Mouse (Mus musculus) hindbrain, embryonic 14.5 days (tissue): ENCODE results near the gene Plgrkt. TPM values are rescaled to one million over a fixed set of nuclear protein-coding genes. Genes with fewer than 3 reads are reported as not detected.

Experiments
- ATAC-seq: fragments of 200-750 bp; cut with Nextera tagmentation; 2 replicates; pipeline ENCODE4 v1.8.0; 2017; ENCODE audit warnings: moderate number of reproducible peaks, mild to moderate bottlenecking, moderate TSS enrichment, moderate library complexity; ENCODE audit not compliant: low FRiP score
- DNase-seq: peaks from one replicate; pipeline ENCODE4 v3.0.0-alpha.2; 2015; ENCODE audit warnings: low spot score
- H3K27ac ChIP-seq: fragments of 300-500 bp; sonication (generic); 2 replicates; pipeline ENCODE4 v1.5.1; 2014; ENCODE audit warnings: mild to moderate bottlenecking, moderate library complexity
- H3K27me3 ChIP-seq: fragments of 300-500 bp; sonication (generic); 2 replicates; pipeline ENCODE4 v1.6.1; 2014; ENCODE audit warnings: mild to moderate bottlenecking, low read length, mixed read lengths; ENCODE audit not compliant: control insufficient read depth, insufficient read depth
- H3K36me3 ChIP-seq: fragments of 300-500 bp; sonication (generic); replicated peaks from 2 replicates; pipeline ENCODE4 v1.6.1; 2014; ENCODE audit not compliant: control insufficient read depth, insufficient read depth
- H3K4me1 ChIP-seq: fragments of 300-500 bp; sonication (generic); replicated peaks from 2 replicates; pipeline ENCODE4 v1.6.1; 2014; ENCODE audit warnings: antibody characterized with exemption, low read length, mixed read lengths; ENCODE audit not compliant: control insufficient read depth, insufficient read depth
- H3K4me2 ChIP-seq: fragments of 300-500 bp; sonication (generic); replicated peaks from 2 replicates; pipeline ENCODE4 v1.6.1; 2014; ENCODE audit warnings: mild to moderate bottlenecking, moderate library complexity
- H3K4me3 ChIP-seq: fragments of 300-500 bp; sonication (generic); replicated peaks from 2 replicates; pipeline ENCODE4 v1.5.1; 2014; ENCODE audit warnings: mild to moderate bottlenecking, low read length
- H3K9ac ChIP-seq: fragments of 300-500 bp; sonication (generic); 2 replicates; pipeline ENCODE4 v1.6.1; 2014
- H3K9me3 ChIP-seq: fragments of 300-500 bp; sonication (generic); 2 replicates; pipeline ENCODE4 v1.6.1; 2016; ENCODE audit warnings: low read length; ENCODE audit not compliant: control insufficient read depth
- WGBS: fragments of 180-500 bp; shearing (Covaris S2); extraction: QIAGEN DNeasy Blood & Tissue Kit; methylation state at CpG from one replicate; pipeline ENCODE4 v1.1.7; 2014; 5-methylcytosine and 5-hydroxymethylcytosine counted together
- polyA plus RNA-seq: library from polyadenylated mRNA; unstranded; fragments of >200 nt; fragmentation: Nextera tagmentation; extraction: Ambion mirVana; gene quantifications from 2 replicates; pipeline ENCODE4 v1.2.1, GENCODE M21; 2014

Plgrkt gene
- polyA plus RNA-seq, 1 experiment from 2014 or later: 81.6 TPM

DNA sequence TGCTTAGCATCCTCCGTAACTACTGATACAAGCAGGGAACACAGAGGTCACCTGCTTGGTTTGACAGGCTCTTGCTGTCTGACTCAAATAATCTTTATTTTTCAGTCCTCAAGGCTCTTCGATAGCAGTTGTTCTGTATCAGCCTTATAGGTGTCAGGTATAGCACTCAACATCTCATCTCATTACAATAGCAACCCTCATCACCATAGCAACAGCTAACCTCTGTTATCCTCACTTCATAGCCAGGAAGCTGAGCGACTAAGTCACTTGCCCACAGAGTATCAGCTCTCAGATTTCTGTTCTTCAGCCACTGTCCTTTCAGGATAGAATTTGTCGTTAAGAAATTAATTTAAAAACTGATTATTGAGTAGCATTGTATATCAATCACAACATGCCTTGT lies 18.6 kb upstream of the Plgrkt start:
- DNase-seq: no peak
- 79% methylated on average over 4 of the region's 4 CpGs for WGBS
- Histone ChIP-seq H3K4me3 (no peak overlapping the region), H3K27ac (no peak overlapping the region), H3K4me1 (no peaks in the 10 kb centered on the region), H3K9ac (no peak overlapping the region), H3K9me3 (no peaks in the 10 kb centered on the region), H3K27me3 (no peaks in the 10 kb centered on the region), H3K36me3 (no peaks in the 10 kb centered on the region), H3K4me2 (no peak overlapping the region)
- no peak for ATAC-seq

DNA sequence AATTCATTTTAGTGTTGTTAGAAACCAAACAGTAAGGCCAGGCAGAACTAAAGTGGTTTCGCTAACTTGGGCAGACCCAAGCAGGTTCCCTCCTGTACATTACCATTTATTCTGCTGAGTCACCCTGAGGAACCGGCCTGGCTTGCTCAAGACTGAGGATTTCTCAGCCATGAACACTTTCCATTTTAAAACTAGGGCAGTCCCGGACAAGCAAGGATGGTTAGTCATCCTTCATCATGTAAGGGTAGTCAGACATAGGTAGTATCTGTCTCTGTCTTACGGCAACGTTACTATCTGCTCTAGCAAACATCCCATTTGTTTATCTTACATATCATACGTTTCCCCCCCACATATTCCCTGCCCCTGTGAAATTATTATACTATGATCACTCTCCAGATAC lies 17.8 kb upstream of the Plgrkt start:
- H3K4me2 ChIP-seq: no peak overlapping the region
- no peaks in the 10 kb centered on the region for H3K27me3 ChIP-seq
- no peaks in the 10 kb centered on the region for H3K4me1 ChIP-seq
- ATAC-seq: no peak
- H3K9ac ChIP-seq: no peak overlapping the region
- H3K27ac ChIP-seq: no peak overlapping the region
- 89% methylated on average over 6 of the region's 6 CpGs for WGBS
- H3K9me3 ChIP-seq: no peaks in the 10 kb centered on the region
- H3K4me3 ChIP-seq: no peak overlapping the region
- DNase-seq: no peak
- H3K36me3 ChIP-seq: no peaks in the 10 kb centered on the region

- ATAC-seq (no peak), DNase-seq (no peak)
- Histone ChIP-seq H3K4me1 (no peaks in the 10 kb centered on the region), H3K4me2 (no peak overlapping the region), H3K9me3 (no peaks in the 10 kb centered on the region), H3K27ac (no peak overlapping the region), H3K27me3 (no peaks in the 10 kb centered on the region), H3K9ac (no peak overlapping the region), H3K4me3 (no peak overlapping the region), H3K36me3 (no peaks in the 10 kb centered on the region)
- 90% methylated on average over 9 of the region's 9 CpGs for WGBS
These were observed 17.2 kb upstream of the Plgrkt start for GRCm38 (mm10) chr19:29384412-29384811.

DNA sequence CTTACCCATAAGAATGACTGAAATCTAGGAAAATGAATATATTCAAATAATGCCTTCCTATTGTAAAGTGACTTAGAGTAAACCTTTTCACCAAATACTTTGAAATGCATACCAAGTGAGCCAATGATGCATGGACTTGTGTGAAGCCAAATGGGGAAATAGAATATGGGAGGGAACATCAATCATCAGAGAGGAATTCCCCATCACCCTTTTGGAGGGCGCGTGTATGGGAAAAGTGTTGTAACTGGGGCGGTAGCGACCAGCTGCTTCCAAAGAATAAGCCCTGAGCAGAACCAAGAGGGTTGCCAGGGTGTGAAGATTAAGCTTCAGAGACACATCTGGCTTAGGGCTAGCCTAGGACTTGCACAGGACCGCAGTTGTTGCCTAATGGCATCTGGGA lies 16.2 kb upstream of the Plgrkt start:
- no peaks in the 10 kb centered on the region for H3K9me3 ChIP-seq
- ATAC-seq (no peak), DNase-seq (no peak)
- no peaks in the 10 kb centered on the region for H3K27me3 ChIP-seq
- WGBS: 95% methylated on average over 5 of the region's 5 CpGs
- no peak overlapping the region for H3K27ac ChIP-seq
- H3K9ac ChIP-seq: no peak overlapping the region
- H3K4me2 ChIP-seq: no peak overlapping the region
- no peak overlapping the region for H3K4me3 ChIP-seq
- H3K4me1 ChIP-seq: no peaks in the 10 kb centered on the region
- no peaks in the 10 kb centered on the region for H3K36me3 ChIP-seq

GRCm38 (mm10) chr19:29379839-29380603 lies 12.8 kb upstream of the Plgrkt start:
- Histone ChIP-seq H3K27me3 (no peaks in the 10 kb centered on the region), H3K4me3 (no peak overlapping the region), H3K27ac (no peak overlapping the region), H3K9me3 (no peaks in the 10 kb centered on the region), H3K9ac (no peak overlapping the region), H3K4me1 (no peaks in the 10 kb centered on the region), H3K4me2 (no peak overlapping the region), H3K36me3 (no peaks in the 10 kb centered on the region)
- ATAC-seq: no peak
- DNase-seq: no peak
- 93% methylated on average over 14 of the region's 14 CpGs for WGBS

DNA sequence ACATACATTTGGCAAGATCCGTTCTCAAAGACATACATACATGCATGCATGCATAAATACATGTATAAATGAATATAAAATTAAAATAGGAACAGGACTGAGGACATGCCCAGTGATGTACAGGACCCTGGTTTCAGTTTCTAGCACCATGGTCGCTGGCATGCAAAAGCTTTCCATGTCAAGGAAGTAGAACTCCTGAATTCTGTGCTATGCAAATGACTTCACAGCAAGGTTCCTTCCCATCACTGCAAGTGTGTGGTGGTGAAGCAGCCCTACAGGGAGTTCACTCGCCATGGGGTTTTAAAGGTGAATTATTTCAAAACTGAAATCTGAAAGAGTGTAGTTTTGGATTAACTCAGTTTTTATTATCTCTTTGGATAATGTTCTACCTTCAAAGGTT lies 9.2 kb upstream of the Plgrkt start:
- Histone ChIP-seq H3K4me1 (no peaks in the 10 kb centered on the region), H3K4me2 (no peak overlapping the region), H3K9ac (no peak overlapping the region), H3K27ac (no peak overlapping the region), H3K27me3 (no peaks in the 10 kb centered on the region), H3K4me3 (no peak overlapping the region), H3K36me3 (no peaks in the 10 kb centered on the region), H3K9me3 (no peaks in the 10 kb centered on the region)
- DNase-seq (no peak), ATAC-seq (no peak)
- 76% methylated on average over 3 of the region's 3 CpGs for WGBS

DNA sequence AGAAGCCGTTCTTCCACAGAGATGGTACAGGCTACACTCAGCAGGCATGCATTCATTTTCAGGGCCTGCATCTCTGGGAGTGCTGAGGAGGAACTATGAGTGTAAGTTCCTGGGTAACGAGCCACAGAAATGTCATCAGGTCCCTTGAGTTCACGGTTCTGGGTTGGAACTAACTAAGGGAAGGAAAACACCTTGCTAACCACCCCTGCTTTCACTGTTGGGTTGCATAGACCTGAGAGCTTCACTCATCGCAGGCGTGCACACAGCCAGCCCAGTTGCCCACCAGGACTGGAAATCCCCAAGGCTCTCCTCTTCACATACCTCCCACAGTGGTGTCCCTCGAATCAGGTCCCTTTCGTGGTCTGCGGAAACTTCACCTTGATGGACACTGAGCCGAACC lies 7.8 kb upstream of the Plgrkt start:
- 93% methylated on average over 9 of the region's 9 CpGs for WGBS
- DNase-seq: no peak
- H3K36me3 ChIP-seq: no peaks in the 10 kb centered on the region
- no peak overlapping the region for H3K9ac ChIP-seq
- no peak overlapping the region for H3K4me2 ChIP-seq
- no peaks in the 10 kb centered on the region for H3K4me1 ChIP-seq
- no peaks in the 10 kb centered on the region for H3K9me3 ChIP-seq
- H3K4me3 ChIP-seq: no peak overlapping the region
- no peak for ATAC-seq
- no peaks in the 10 kb centered on the region for H3K27me3 ChIP-seq
- no peak overlapping the region for H3K27ac ChIP-seq

DNA sequence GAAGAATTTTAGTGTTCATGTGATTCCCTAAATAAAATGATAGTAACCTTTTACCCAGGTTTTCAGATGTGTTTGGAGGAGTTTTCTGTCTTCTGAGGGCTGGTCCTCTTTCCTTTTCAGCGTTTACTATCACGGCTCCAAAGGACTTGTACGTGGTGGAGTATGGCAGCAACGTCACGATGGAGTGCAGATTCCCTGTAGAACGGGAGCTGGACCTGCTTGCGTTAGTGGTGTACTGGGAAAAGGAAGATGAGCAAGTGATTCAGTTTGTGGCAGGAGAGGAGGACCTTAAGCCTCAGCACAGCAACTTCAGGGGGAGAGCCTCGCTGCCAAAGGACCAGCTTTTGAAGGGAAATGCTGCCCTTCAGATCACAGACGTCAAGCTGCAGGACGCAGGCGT lies 6.2 kb upstream of the Plgrkt start:
- Histone ChIP-seq H3K4me3 (0 out of 2 replicates have a peak overlapping the region, but pooled peaks have one; percentile 1), H3K4me1 (no peaks in the 10 kb centered on the region), H3K4me2 (peak overlapping the region; percentile 35), H3K27me3 (no peaks in the 10 kb centered on the region), H3K27ac (no peak overlapping the region), H3K9me3 (no peaks in the 10 kb centered on the region), H3K36me3 (no peaks in the 10 kb centered on the region), H3K9ac (peak overlapping the region; percentile 25; the same call in 1 of the 2 replicates)
- no peak for DNase-seq
- ATAC-seq: no peak
- WGBS: 35% methylated on average over 11 of the region's 11 CpGs

DNA sequence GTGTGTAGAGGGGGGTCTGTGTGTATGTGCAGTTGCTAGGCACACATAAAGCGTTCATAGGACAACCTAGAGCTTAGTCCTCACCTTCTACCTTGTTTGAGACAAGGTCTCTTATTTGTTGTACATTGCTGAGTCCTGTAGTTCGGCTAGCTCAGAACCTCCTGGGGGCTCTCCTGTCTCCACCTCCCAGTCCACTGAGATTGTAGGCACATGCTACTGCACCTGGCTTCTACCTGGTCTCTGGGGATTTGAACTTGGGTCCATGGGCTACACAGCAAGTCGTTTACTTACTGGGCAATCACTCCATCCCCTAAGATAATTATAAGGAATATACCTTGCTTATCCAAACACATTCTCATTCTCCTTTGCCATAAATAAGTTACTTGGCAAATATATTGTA lies 5.4 kb upstream of the Plgrkt start:
- ATAC-seq: no peak
- H3K36me3 ChIP-seq: no peaks in the 10 kb centered on the region
- no peak overlapping the region for H3K9ac ChIP-seq
- no peaks in the 10 kb centered on the region for H3K9me3 ChIP-seq
- H3K4me3 ChIP-seq: no peak overlapping the region
- H3K27me3 ChIP-seq: no peaks in the 10 kb centered on the region
- 96% methylated on average over 3 of the region's 3 CpGs for WGBS
- H3K4me1 ChIP-seq: 0 out of 2 replicates have a peak, but pooled peaks cover under 1% of the 10 kb centered on the region
- no peak overlapping the region for H3K4me2 ChIP-seq
- H3K27ac ChIP-seq: no peak overlapping the region
- no peak for DNase-seq

DNA sequence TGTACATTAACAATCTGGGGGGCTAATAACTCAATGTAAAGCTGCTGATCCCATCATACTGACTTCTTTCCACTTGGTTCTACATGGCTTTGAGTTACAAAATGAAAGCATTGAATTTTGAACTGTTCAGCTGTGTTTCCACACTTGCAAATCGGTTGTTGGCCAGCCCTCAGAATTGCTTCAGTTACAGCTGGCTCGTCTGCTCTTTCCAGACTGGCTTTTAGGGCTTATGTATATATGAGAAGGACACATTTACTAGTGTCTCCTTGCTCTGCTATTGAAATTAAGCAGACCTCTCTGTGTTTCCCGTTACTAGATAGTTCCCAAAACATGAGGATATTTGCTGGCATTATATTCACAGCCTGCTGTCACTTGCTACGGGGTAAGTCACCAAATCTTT lies 4.9 kb upstream of the Plgrkt start:
- no peak overlapping the region for H3K9ac ChIP-seq
- no peaks in the 10 kb centered on the region for H3K36me3 ChIP-seq
- ATAC-seq (no peak), DNase-seq (no peak)
- WGBS: 85% methylated on average over 4 of the region's 4 CpGs
- H3K4me3 ChIP-seq: no peak overlapping the region
- H3K4me2 ChIP-seq: no peak overlapping the region
- no peaks in the 10 kb centered on the region for H3K9me3 ChIP-seq
- H3K27me3 ChIP-seq: no peaks in the 10 kb centered on the region
- H3K27ac ChIP-seq: no peak overlapping the region
- 0 out of 2 replicates have a peak, but pooled peaks cover 5% of the 10 kb centered on the region for H3K4me1 ChIP-seq
